Mouse (Mus musculus): ENCODE data around the gene Cdk9. TPM values are rescaled to one million over a fixed set of nuclear protein-coding genes. Genes with fewer than 3 reads are reported as not detected.

The Cdk9 gene
- polyA plus RNA-seq, 2 experiments, result 36.5 to 60.7 TPM

GRCm38 (mm10) chr2:32740916-32741272 is 28.0 kb upstream of the Cdk9 start, which contains the start of gene 6330409D20Rik:
Gene 6330409D20Rik (minus strand): TSS chr2:32741016.
- Histone ChIP-seq H3K27ac (no peak within 1 kb of the TSS), H3K9me3 (ENCODE audit: control insufficient read depth, low read length) (no peaks in the 10 kb centered on the region), H3K4me3 (ENCODE audit: insufficient read depth in 1 of 2, low read depth in 2 of 2, low read length in 2 of 2) (peak within 1 kb of the TSS in 1 of 2 experiments; percentile 29; a peak in 2 of 4 replicates), H3K4me2 (ENCODE audit: low read depth) (peak within 1 kb of the TSS; percentile 42), H3K27me3 (ENCODE audit: control insufficient read depth, insufficient read depth, low read length) (peaks cover 5% of the 10 kb centered on the region; the same call in 1 of the 2 replicates), H3K4me1 (replicated peaks; ENCODE audit: control insufficient read depth in 2 of 2, insufficient read depth in 2 of 2, low read length in 1 of 2) (no peaks in the 10 kb centered on the region; a peak in 1 of 4 replicates), H3K9ac (replicated peaks) (no peak within 1 kb of the TSS), H3K36me3 (replicated peaks; ENCODE audit: control insufficient read depth, insufficient read depth, low read depth) (no peaks in the 10 kb centered on the region)
- no peak for TF ChIP-seq CTCF (IDR thresholded peaks at IDR 0.05; ENCODE audit: low read depth)
- TF ChIP-seq EP300 (IDR thresholded peaks at IDR 0.05; ENCODE audit: low read depth), result no peak
- ATAC-seq (ENCODE audit: insufficient read depth), result no peak
- DNase-seq (ENCODE audit: low read depth in 3 of 3, low spot score in 3 of 3), result no peak
- WGBS (ENCODE audit: insufficient replicate concordance), result 30% methylated on average over 11 of the region's 11 CpGs

- no peaks in the 10 kb centered on the region for H3K9me3 ChIP-seq (ENCODE audit: control insufficient read depth, low read length)
- peaks cover 5% of the 10 kb centered on the region; the same call in 1 of the 2 replicates for H3K27me3 ChIP-seq (ENCODE audit: control insufficient read depth, insufficient read depth, low read length)
- H3K4me2 ChIP-seq (ENCODE audit: low read depth), result no peak overlapping the region
- 55% methylated on average over 4 of the region's 4 CpGs for WGBS (ENCODE audit: insufficient replicate concordance)
- no peak overlapping the region for H3K9ac ChIP-seq (replicated peaks)
- no peak for TF ChIP-seq CTCF (IDR thresholded peaks at IDR 0.05; ENCODE audit: low read depth)
- peaks cover 0 to 2% of the 10 kb centered on the region in 2 experiments; a peak in 1 of 4 replicates for H3K4me1 ChIP-seq (replicated peaks; ENCODE audit: control insufficient read depth in 2 of 2, insufficient read depth in 2 of 2, low read length in 1 of 2)
- ATAC-seq (ENCODE audit: insufficient read depth), result no peak
- H3K27ac ChIP-seq, result no peak overlapping the region
- H3K36me3 ChIP-seq (replicated peaks; ENCODE audit: control insufficient read depth, insufficient read depth, low read depth), result no peaks in the 10 kb centered on the region
- no peak overlapping the region for H3K4me3 ChIP-seq (ENCODE audit: insufficient read depth in 1 of 2, low read depth in 2 of 2, low read length in 2 of 2)
- no peak for DNase-seq (ENCODE audit: low read depth in 3 of 3, low spot score in 3 of 3)
Observed at GRCm38 (mm10) chr2:32739311-32739710, 26.4 kb upstream of the Cdk9 start.

DNA sequence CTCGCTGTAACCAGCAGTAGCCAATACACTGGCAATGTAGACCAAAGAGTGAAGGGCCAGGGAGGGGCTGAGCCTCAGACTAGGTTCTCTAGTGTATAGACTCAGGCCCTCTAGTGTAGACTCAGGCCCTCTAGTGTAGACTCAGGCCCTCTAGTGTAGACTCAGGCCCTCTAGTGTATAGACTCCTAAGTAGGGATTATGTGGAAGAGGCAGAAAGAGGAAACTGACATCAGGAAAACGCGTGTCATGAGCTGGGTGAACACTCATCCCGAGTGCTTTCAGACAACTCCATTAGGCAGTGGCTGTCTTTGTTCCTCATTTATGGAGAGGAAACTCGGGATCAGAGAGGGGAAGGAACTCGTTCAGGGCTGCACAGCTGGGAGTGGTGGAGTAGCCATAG is 24.1 kb upstream of the Cdk9 start:
- no peak overlapping the region for H3K4me2 ChIP-seq (ENCODE audit: low read depth)
- H3K9me3 ChIP-seq (ENCODE audit: control insufficient read depth, low read length), result no peaks in the 10 kb centered on the region
- 42% methylated on average over 6 of the region's 6 CpGs for WGBS (ENCODE audit: insufficient replicate concordance)
- DNase-seq (ENCODE audit: low read depth in 3 of 3, low spot score in 3 of 3), result no peak
- no peak overlapping the region for H3K4me3 ChIP-seq (ENCODE audit: insufficient read depth in 1 of 2, low read depth in 2 of 2, low read length in 2 of 2)
- H3K4me1 ChIP-seq (replicated peaks; ENCODE audit: control insufficient read depth in 2 of 2, insufficient read depth in 2 of 2, low read length in 1 of 2), result peaks cover 0 to 2% of the 10 kb centered on the region in 2 experiments; a peak in 2 of 4 replicates
- no peak overlapping the region for H3K9ac ChIP-seq (replicated peaks)
- 0 out of 2 replicates have a peak, but pooled peaks have one; percentile 16 for ATAC-seq (ENCODE audit: insufficient read depth)
- H3K27ac ChIP-seq, result no peak overlapping the region
- TF ChIP-seq EP300 (IDR thresholded peaks at IDR 0.05; ENCODE audit: low read depth), result no peak
- TF ChIP-seq CTCF (IDR thresholded peaks at IDR 0.05; ENCODE audit: low read depth), result no peak
- H3K27me3 ChIP-seq (ENCODE audit: control insufficient read depth, insufficient read depth, low read length), result peaks cover 5% of the 10 kb centered on the region; the same call in 1 of the 2 replicates
- H3K36me3 ChIP-seq (replicated peaks; ENCODE audit: control insufficient read depth, insufficient read depth, low read depth), result no peaks in the 10 kb centered on the region

DNA sequence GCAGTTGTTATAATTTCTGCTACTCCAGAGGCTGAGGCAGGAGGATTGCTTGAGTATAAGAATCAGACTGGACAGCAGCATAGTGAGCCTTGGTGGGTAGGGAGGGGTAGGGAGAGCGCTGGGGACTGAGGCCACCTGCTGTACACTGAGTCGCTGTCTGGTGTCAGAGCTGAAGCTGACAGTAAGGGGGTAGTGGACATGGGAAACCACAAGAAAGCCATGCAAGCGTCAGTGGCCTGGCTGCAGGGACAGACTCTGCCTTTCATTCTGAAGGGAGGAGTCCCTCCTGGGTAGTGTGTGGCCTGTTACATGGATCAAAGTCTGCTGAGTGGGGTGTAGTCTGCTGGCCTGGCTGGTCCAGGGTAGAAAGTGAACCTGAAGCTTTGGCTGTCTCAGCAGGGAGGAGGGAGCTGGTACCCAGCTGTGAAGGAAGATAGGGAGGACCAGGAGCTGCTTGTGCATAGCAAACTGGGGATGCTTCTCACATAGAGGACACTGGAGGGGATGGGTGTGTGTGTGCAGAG is 23.5 kb upstream of the Cdk9 start:
- DNase-seq (ENCODE audit: low read depth in 3 of 3, low spot score in 3 of 3), result no peak
- H3K4me2 ChIP-seq (ENCODE audit: low read depth), result no peak overlapping the region
- no peak overlapping the region for H3K9ac ChIP-seq (replicated peaks)
- H3K9me3 ChIP-seq (ENCODE audit: control insufficient read depth, low read length), result no peaks in the 10 kb centered on the region
- TF ChIP-seq CTCF (IDR thresholded peaks at IDR 0.05; ENCODE audit: low read depth) (no peak), EP300 (IDR thresholded peaks at IDR 0.05; ENCODE audit: low read depth) (no peak)
- peaks cover 2% of the 10 kb centered on the region; the same call in 1 of the 2 replicates for H3K27me3 ChIP-seq (ENCODE audit: control insufficient read depth, insufficient read depth, low read length)
- WGBS (ENCODE audit: insufficient replicate concordance), result 33% methylated on average over 3 of the region's 3 CpGs
- no peak overlapping the region for H3K4me3 ChIP-seq (ENCODE audit: insufficient read depth in 1 of 2, low read depth in 2 of 2, low read length in 2 of 2)
- H3K4me1 ChIP-seq (replicated peaks; ENCODE audit: control insufficient read depth in 2 of 2, insufficient read depth in 2 of 2, low read length in 1 of 2), result peaks cover 0 to 2% of the 10 kb centered on the region in 2 experiments; a peak in 2 of 4 replicates
- H3K36me3 ChIP-seq (replicated peaks; ENCODE audit: control insufficient read depth, insufficient read depth, low read depth), result no peaks in the 10 kb centered on the region
- H3K27ac ChIP-seq, result no peak overlapping the region
- ATAC-seq (ENCODE audit: insufficient read depth), result no peak

DNA sequence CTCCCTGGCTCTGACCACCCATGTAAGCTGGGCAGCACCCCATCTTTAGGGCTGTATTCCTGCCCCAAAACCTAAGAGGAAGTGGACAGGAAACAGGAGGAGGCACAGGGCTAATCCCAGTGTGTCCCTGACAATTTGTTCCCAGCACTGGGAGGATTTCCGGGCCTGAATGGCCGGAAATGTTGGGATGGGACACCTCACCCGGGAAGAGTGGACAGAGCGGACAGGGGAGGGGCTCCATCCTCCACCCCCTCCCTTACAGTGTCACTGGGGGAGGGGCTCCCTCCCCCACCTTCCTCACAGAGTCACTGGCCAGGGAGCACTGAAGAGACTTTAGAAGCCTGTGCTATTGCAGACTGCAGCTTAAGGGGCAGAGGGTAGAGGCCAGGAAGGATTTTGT is 22.1 kb upstream of the Cdk9 start:
- Histone ChIP-seq H3K27me3 (ENCODE audit: control insufficient read depth, insufficient read depth, low read length) (no peaks in the 10 kb centered on the region), H3K4me2 (ENCODE audit: low read depth) (no peak overlapping the region), H3K4me3 (ENCODE audit: insufficient read depth in 1 of 2, low read depth in 2 of 2, low read length in 2 of 2) (no peak overlapping the region), H3K36me3 (replicated peaks; ENCODE audit: control insufficient read depth, insufficient read depth, low read depth) (no peaks in the 10 kb centered on the region), H3K9me3 (ENCODE audit: control insufficient read depth, low read length) (no peaks in the 10 kb centered on the region), H3K4me1 (replicated peaks; ENCODE audit: control insufficient read depth in 2 of 2, insufficient read depth in 2 of 2, low read length in 1 of 2) (peaks cover 0 to 4% of the 10 kb centered on the region in 2 experiments; a peak in 2 of 4 replicates), H3K9ac (replicated peaks) (no peak overlapping the region), H3K27ac (no peak overlapping the region)
- WGBS (ENCODE audit: insufficient replicate concordance), result 33% methylated on average over 4 of the region's 4 CpGs
- ATAC-seq (ENCODE audit: insufficient read depth) (peak; percentile 18; the same call in 1 of the 2 replicates), DNase-seq (ENCODE audit: low read depth in 3 of 3, low spot score in 3 of 3) (no peak)
- TF ChIP-seq EP300 (IDR thresholded peaks at IDR 0.05; ENCODE audit: low read depth) (no peak), CTCF (IDR thresholded peaks at IDR 0.05; ENCODE audit: low read depth) (no peak)

Data from liver, embryonic 14.5 days (tissue).